Mouse (Mus musculus): ENCODE data around the gene Maml1. TPM values are rescaled to one million over a fixed set of nuclear protein-coding genes. Genes with fewer than 3 reads are reported as not detected.

Gene Maml1
- polyA plus RNA-seq, 1 experiment from 2014 or later = 5.8 TPM

GRCm38 (mm10) chr11:50279005-50279404 lies 13.1 kb downstream of the Maml1 start:
- WGBS = 64% methylated on average over 4 of the region's 4 CpGs
- no peak overlapping the region for H3K9ac ChIP-seq

DNA sequence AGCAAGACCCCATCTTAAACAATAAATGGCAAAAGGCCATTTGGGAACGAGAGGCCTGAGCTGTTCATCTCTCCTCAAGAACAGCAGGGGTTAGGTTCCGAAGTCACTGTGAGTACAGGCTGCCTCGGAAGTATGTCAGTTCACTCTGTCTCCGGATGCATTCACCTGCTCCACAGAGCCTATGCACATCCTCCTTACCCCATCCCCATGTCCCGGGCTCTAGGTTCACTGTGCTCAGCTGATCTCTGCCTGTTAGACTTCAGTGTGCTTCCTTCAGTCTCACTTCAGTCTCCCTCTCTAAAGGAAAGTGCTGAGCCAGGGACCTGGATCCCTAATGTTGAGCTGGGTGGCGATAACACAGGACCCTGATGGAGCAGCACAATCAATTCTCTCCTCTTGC lies 14.4 kb downstream of the Maml1 start:
- ATAC-seq (ENCODE audit: insufficient number of reproducible peaks, low FRiP score, low TSS enrichment, low read depth) = no peak
- Histone ChIP-seq H3K36me3 (0 out of 2 replicates have a peak, but pooled peaks cover 10% of the 10 kb centered on the region), H3K4me1 (peaks cover 14% of the 10 kb centered on the region; the same call in 1 of the 2 replicates), H3K27me3 (no peaks in the 10 kb centered on the region), H3K9me3 (replicated peaks) (no peaks in the 10 kb centered on the region), H3K27ac (replicated peaks) (no peak overlapping the region), H3K4me3 (replicated peaks) (no peak overlapping the region), H3K9ac (no peak overlapping the region), H3K4me2 (replicated peaks) (no peak overlapping the region)
- WGBS = 90% methylated on average over 6 of the region's 6 CpGs

More at GRCm38 (mm10) chr11:50279005-50279404, 13.1 kb downstream of the Maml1 start:
- no peaks in the 10 kb centered on the region for H3K9me3 ChIP-seq (replicated peaks)
- H3K4me1 ChIP-seq = peaks cover 14% of the 10 kb centered on the region; the same call in 1 of the 2 replicates
- H3K36me3 ChIP-seq = 0 out of 2 replicates have a peak, but pooled peaks cover 10% of the 10 kb centered on the region
- ATAC-seq (ENCODE audit: insufficient number of reproducible peaks, low FRiP score, low TSS enrichment, low read depth) = no peak
- no peak overlapping the region for H3K4me2 ChIP-seq (replicated peaks)
- H3K27ac ChIP-seq (replicated peaks) = 0 out of 2 replicates have a peak overlapping the region, but pooled peaks have one; percentile 1
- no peak overlapping the region for H3K4me3 ChIP-seq (replicated peaks)
- no peaks in the 10 kb centered on the region for H3K27me3 ChIP-seq

DNA sequence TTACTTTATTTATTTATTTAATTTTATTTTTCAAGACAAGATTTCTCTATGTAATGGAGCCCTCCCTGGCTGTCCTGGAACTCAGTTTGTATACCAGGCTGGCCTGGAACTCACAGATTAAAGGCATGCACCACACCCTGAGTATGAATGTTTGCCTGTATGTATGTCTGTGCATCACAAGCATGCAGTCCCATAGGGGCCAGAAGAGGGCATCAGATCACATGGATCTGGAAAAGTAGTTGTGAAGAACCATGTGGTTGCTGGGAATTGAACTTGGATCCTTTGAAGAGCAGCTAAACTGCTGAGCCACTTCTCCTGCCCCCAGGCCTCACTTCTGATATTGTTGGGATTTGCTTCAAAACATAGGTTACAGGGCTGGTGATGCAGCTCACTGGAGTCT lies 15.1 kb downstream of the Maml1 start:
- Histone ChIP-seq H3K4me3 (replicated peaks) (no peak overlapping the region), H3K9me3 (replicated peaks) (no peaks in the 10 kb centered on the region), H3K27me3 (no peaks in the 10 kb centered on the region), H3K4me2 (replicated peaks) (no peak overlapping the region), H3K36me3 (0 out of 2 replicates have a peak, but pooled peaks cover 10% of the 10 kb centered on the region), H3K9ac (no peak overlapping the region), H3K4me1 (peaks cover 14% of the 10 kb centered on the region; the same call in 1 of the 2 replicates), H3K27ac (replicated peaks) (no peak overlapping the region)
- ATAC-seq (ENCODE audit: insufficient number of reproducible peaks, low FRiP score, low TSS enrichment, low read depth) = no peak

DNA sequence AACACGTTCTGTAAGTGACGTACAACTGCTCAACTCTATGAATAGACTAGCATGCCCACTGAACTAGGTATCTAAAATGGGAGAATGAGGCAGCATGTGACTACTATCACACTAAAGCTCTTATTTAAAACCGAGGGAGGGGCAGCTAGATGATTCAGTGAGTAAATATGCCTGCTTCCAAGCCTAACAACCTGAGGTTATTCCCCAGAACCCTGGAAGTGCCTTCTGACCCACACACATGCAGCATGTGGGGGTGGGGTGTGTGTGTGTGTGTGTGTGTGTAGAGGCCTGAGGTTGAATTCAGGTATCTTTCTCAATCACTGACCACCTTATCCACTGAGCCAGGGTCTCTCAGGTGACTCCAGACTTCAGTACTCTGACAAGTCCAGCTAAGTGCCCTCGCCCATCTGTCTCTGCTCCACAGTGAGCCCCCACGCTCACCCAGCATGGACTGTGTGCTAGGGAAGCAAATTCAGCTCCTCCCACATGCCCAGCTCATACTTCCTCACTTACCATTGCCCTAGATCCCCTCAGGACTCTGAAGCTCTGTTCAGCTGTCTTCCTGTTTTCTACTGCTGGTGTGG lies 16.5 kb downstream of the Maml1 start:
- Histone ChIP-seq H3K36me3 (0 out of 2 replicates have a peak, but pooled peaks cover 7% of the 10 kb centered on the region), H3K9me3 (replicated peaks) (no peaks in the 10 kb centered on the region), H3K27me3 (no peaks in the 10 kb centered on the region), H3K4me2 (replicated peaks) (no peak overlapping the region), H3K4me1 (peaks cover 21% of the 10 kb centered on the region), H3K4me3 (replicated peaks) (no peak overlapping the region), H3K9ac (no peak overlapping the region), H3K27ac (replicated peaks) (0 out of 2 replicates have a peak overlapping the region, but pooled peaks have one; percentile 17)
- ATAC-seq (ENCODE audit: insufficient number of reproducible peaks, low FRiP score, low TSS enrichment, low read depth) = peak; percentile 54; the same call in 1 of the 2 replicates
- WGBS = 76% methylated on average over 5 of the region's 5 CpGs

GRCm38 (mm10) chr11:50275077-50275476 lies 17.0 kb downstream of the Maml1 start:
- Histone ChIP-seq H3K4me1 (peaks cover 21% of the 10 kb centered on the region), H3K27me3 (no peaks in the 10 kb centered on the region), H3K4me3 (replicated peaks) (no peak overlapping the region), H3K9ac (no peak overlapping the region), H3K27ac (replicated peaks) (no peak overlapping the region), H3K9me3 (replicated peaks) (no peaks in the 10 kb centered on the region), H3K36me3 (0 out of 2 replicates have a peak, but pooled peaks cover 4% of the 10 kb centered on the region), H3K4me2 (replicated peaks) (no peak overlapping the region)
- no peak for ATAC-seq (ENCODE audit: insufficient number of reproducible peaks, low FRiP score, low TSS enrichment, low read depth)
- WGBS = 71% methylated on average over 2 of the region's 2 CpGs

DNA sequence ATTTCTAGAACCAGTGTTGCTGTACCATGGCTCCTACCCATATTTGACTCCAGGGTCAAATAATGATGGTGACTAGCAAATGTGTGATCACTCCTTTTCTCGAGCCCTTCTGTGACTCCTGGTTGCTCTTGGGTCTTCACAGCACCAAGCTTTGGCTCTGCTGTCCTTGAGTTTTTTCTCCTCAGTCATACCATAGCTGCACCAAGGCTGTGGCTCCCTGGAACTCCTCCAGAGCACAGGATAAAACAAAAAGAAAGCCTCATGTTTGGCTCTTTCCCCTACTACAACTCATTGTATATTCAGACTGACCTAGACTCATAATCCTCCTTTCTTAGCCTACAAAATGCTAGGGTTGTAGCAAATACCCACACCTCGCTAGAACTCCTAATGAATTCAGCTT lies 19.3 kb downstream of the Maml1 start:
- Histone ChIP-seq H3K4me2 (replicated peaks) (no peak overlapping the region), H3K27me3 (no peaks in the 10 kb centered on the region), H3K9me3 (replicated peaks) (no peaks in the 10 kb centered on the region), H3K36me3 (0 out of 2 replicates have a peak, but pooled peaks cover 5% of the 10 kb centered on the region), H3K4me1 (peaks cover 21% of the 10 kb centered on the region), H3K9ac (no peak overlapping the region), H3K27ac (replicated peaks) (no peak overlapping the region), H3K4me3 (replicated peaks) (no peak overlapping the region)
- WGBS = 95% methylated on average over 2 of the region's 2 CpGs
- ATAC-seq (ENCODE audit: insufficient number of reproducible peaks, low FRiP score, low TSS enrichment, low read depth) = no peak

DNA sequence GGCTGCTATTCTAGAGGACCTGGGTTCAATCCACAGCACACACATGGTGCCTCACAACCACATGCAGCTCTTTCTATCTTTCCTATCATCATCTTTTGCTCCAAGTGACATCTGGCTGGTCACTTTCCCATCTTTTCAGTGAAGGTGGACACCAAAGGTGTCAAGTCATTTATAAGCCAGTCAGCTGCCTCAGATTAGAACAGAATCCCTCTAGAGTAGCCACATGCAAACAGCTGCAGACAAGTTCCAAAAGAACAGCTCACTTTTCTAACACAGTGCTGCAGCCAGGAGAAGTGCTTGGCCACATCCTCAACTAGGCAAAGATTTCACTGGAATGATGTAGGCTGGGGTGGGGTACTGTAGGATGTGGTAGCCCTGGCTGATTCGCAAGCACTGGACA lies 22.2 kb downstream of the Maml1 start:
- H3K4me1 ChIP-seq = peaks cover 7% of the 10 kb centered on the region; the same call in 1 of the 2 replicates
- H3K9me3 ChIP-seq (replicated peaks) = no peaks in the 10 kb centered on the region
- no peak overlapping the region for H3K27ac ChIP-seq (replicated peaks)
- no peaks in the 10 kb centered on the region for H3K27me3 ChIP-seq
- WGBS = 96% methylated on average over 1 of the region's 1 CpGs
- H3K4me3 ChIP-seq (replicated peaks) = no peak overlapping the region
- peaks cover 25% of the 10 kb centered on the region for H3K36me3 ChIP-seq
- ATAC-seq (ENCODE audit: insufficient number of reproducible peaks, low FRiP score, low TSS enrichment, low read depth) = no peak
- H3K4me2 ChIP-seq (replicated peaks) = no peak overlapping the region
- H3K9ac ChIP-seq = no peak overlapping the region

- no peak overlapping the region for H3K27ac ChIP-seq (replicated peaks)
- 77% methylated on average over 2 of the region's 2 CpGs for WGBS
- no peaks in the 10 kb centered on the region for H3K27me3 ChIP-seq
- H3K4me3 ChIP-seq (replicated peaks) = no peak overlapping the region
- H3K4me2 ChIP-seq (replicated peaks) = no peak overlapping the region
- H3K4me1 ChIP-seq = peaks cover 7% of the 10 kb centered on the region; the same call in 1 of the 2 replicates
- peaks cover 32% of the 10 kb centered on the region for H3K36me3 ChIP-seq
- H3K9ac ChIP-seq = no peak overlapping the region
- no peak for ATAC-seq (ENCODE audit: insufficient number of reproducible peaks, low FRiP score, low TSS enrichment, low read depth)
- H3K9me3 ChIP-seq (replicated peaks) = no peaks in the 10 kb centered on the region
Measured at GRCm38 (mm10) chr11:50269163-50269562, 22.9 kb downstream of the Maml1 start.

DNA sequence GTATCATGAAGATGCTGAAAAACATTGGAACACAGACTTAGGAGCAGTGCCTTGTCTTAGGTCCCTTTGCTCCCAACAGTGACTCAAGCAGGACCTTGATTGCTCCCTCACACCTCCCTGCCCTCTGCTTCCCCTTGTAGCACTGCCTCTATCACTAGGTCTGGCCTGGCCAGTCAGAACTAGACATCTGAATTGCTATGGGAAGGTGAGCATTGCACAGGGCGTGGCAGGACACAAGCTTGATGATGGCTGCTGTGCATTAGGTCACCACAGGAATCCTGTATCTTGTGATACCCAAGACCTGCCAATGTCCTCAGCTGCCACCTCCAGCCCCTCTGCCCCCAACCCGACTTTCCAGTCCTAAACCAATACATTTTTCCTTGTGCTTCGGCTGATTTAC lies 25.1 kb downstream of the Maml1 start:
- Histone ChIP-seq H3K9ac (no peak overlapping the region), H3K27me3 (no peaks in the 10 kb centered on the region), H3K9me3 (replicated peaks) (no peaks in the 10 kb centered on the region), H3K36me3 (peaks cover 49% of the 10 kb centered on the region), H3K4me1 (peaks cover 7% of the 10 kb centered on the region; the same call in 1 of the 2 replicates), H3K4me2 (replicated peaks) (no peak overlapping the region), H3K4me3 (replicated peaks) (no peak overlapping the region), H3K27ac (replicated peaks) (no peak overlapping the region)
- WGBS = 92% methylated on average over 3 of the region's 3 CpGs
- ATAC-seq (ENCODE audit: insufficient number of reproducible peaks, low FRiP score, low TSS enrichment, low read depth) = no peak

DNA sequence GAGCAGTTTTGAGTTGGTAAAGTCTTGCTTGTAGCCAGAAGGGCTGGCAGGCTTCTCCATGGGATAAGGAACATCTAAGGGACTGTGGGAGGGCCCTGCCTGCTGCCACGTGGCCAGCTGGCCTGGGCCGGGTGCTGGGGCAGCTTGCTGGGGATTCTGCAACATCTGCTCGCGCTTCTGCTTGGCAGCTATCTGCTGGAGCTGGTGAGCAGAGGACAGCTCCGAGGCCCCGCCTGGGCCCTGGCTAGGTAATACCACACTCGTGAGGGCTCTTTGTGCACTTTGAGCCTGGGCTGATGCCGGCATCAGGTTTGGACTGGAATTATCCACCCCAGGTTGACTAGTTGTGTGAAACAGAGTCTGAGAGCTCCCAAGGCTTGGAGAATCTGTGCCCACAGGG lies 26.2 kb downstream of the Maml1 start:
- ATAC-seq (ENCODE audit: insufficient number of reproducible peaks, low FRiP score, low TSS enrichment, low read depth) = no peak
- Histone ChIP-seq H3K9me3 (replicated peaks) (no peaks in the 10 kb centered on the region), H3K4me3 (replicated peaks) (no peak overlapping the region), H3K36me3 (peaks cover 60% of the 10 kb centered on the region), H3K4me2 (replicated peaks) (no peak overlapping the region), H3K4me1 (no peaks in the 10 kb centered on the region), H3K27ac (replicated peaks) (no peak overlapping the region), H3K9ac (no peak overlapping the region), H3K27me3 (no peaks in the 10 kb centered on the region)
- WGBS = 83% methylated on average over 8 of the region's 8 CpGs

DNA sequence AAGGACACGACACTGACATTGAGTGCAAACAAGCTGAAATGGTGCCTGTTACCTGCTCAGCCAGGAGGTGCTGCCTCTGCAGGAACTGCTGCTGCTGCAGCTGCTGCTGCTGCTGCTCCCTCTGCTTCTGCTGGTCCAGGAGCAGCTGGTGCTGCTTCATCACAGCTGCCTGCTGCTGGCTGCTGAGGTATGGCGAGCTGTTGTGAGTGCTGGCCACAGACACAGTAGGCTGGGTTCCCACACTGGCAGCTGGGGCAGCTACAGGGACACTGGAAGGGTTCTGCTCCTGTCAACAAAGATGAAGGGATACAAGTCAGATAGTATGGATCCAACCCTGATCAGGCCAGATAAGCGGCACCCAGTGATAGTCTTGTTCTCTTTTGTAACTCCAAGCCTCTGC lies 28.9 kb downstream of the Maml1 start:
- ATAC-seq (ENCODE audit: insufficient number of reproducible peaks, low FRiP score, low TSS enrichment, low read depth) = no peak
- 89% methylated on average over 3 of the region's 3 CpGs for WGBS
- Histone ChIP-seq H3K27me3 (no peaks in the 10 kb centered on the region), H3K27ac (replicated peaks) (no peak overlapping the region), H3K4me2 (replicated peaks) (no peak overlapping the region), H3K9ac (no peak overlapping the region), H3K9me3 (replicated peaks) (no peaks in the 10 kb centered on the region), H3K4me3 (replicated peaks) (no peak overlapping the region), H3K4me1 (no peaks in the 10 kb centered on the region), H3K36me3 (peaks cover 87% of the 10 kb centered on the region)

GRCm38 (mm10) chr11:50262020-50262419 lies 30.1 kb downstream of the Maml1 start:
- no peak for ATAC-seq (ENCODE audit: insufficient number of reproducible peaks, low FRiP score, low TSS enrichment, low read depth)
- 93% methylated on average over 4 of the region's 4 CpGs for whole genome bisulfite sequencing
- H3K27me3 ChIP-seq = no peaks in the 10 kb centered on the region
- H3K36me3 ChIP-seq = peaks cover 96% of the 10 kb centered on the region
- H3K4me2 ChIP-seq (replicated peaks) = no peak overlapping the region
- H3K9me3 ChIP-seq (replicated peaks) = no peaks in the 10 kb centered on the region
- no peak overlapping the region for H3K4me3 ChIP-seq (replicated peaks)
- no peak overlapping the region for H3K27ac ChIP-seq (replicated peaks)
- H3K9ac ChIP-seq = no peak overlapping the region
- no peaks in the 10 kb centered on the region for H3K4me1 ChIP-seq
